Mouse (Mus musculus): ENCODE measurements around the gene Clstn3. TPM values are rescaled to one million over a fixed set of nuclear protein-coding genes. Genes with fewer than 3 reads are reported as not detected.

Clstn3 gene
- polyA plus RNA-seq, 2 experiments = 5.1 to 11.2 TPM

GRCm38 (mm10) chr6:124480295-124480694, 15.7 kb upstream of the Clstn3 start:
- ATAC-seq (ENCODE audit: low FRiP score, low read depth) (no peak), DNase-seq (ENCODE audit: low spot score) (peak; percentile 63)
- Histone ChIP-seq H3K9me3 (ENCODE audit: control insufficient read depth, low read length) (no peaks in the 10 kb centered on the region), H3K36me3 (ENCODE audit: control insufficient read depth, insufficient read depth, low read length) (no peaks in the 10 kb centered on the region), H3K4me2 (replicated peaks; ENCODE audit: low read depth, low read length, severe bottlenecking) (no peak overlapping the region), H3K4me3 (replicated peaks; ENCODE audit: low read length) (no peak overlapping the region), H3K27me3 (ENCODE audit: control insufficient read depth, insufficient read depth, low read length) (no peaks in the 10 kb centered on the region), H3K4me1 (ENCODE audit: control insufficient read depth, insufficient read depth, low read length) (no peaks in the 10 kb centered on the region), H3K9ac (ENCODE audit: low read depth, low read length, severe bottlenecking) (no peak overlapping the region), H3K27ac (replicated peaks; ENCODE audit: low read depth, low read length) (no peak overlapping the region)
- no peak for TF ChIP-seq POLR2A (IDR thresholded peaks at IDR 0.05; ENCODE audit: borderline replicate concordance, extremely low read depth, insufficient read depth, insufficient read length)
- WGBS = 57% methylated on average over 4 of the region's 4 CpGs

GRCm38 (mm10) chr6:124479573-124479930, 15.0 kb upstream of the Clstn3 start:
- Histone ChIP-seq H3K9me3 (ENCODE audit: control insufficient read depth, low read length) (no peaks in the 10 kb centered on the region), H3K4me2 (replicated peaks; ENCODE audit: low read depth, low read length, severe bottlenecking) (no peak overlapping the region), H3K9ac (ENCODE audit: low read depth, low read length, severe bottlenecking) (no peak overlapping the region), H3K36me3 (ENCODE audit: control insufficient read depth, insufficient read depth, low read length) (no peaks in the 10 kb centered on the region), H3K27ac (replicated peaks; ENCODE audit: low read depth, low read length) (no peak overlapping the region), H3K4me3 (replicated peaks; ENCODE audit: low read length) (no peak overlapping the region), H3K27me3 (ENCODE audit: control insufficient read depth, insufficient read depth, low read length) (no peaks in the 10 kb centered on the region), H3K4me1 (ENCODE audit: control insufficient read depth, insufficient read depth, low read length) (no peaks in the 10 kb centered on the region)
- no peak for TF ChIP-seq POLR2A (IDR thresholded peaks at IDR 0.05; ENCODE audit: borderline replicate concordance, extremely low read depth, insufficient read depth, insufficient read length)
- ATAC-seq (ENCODE audit: low FRiP score, low read depth) = no peak
- DNase-seq (ENCODE audit: low spot score) = no peak
- 79% methylated on average over 3 of the region's 3 CpGs for WGBS

- TF ChIP-seq POLR2A (IDR thresholded peaks at IDR 0.05; ENCODE audit: borderline replicate concordance, extremely low read depth, insufficient read depth, insufficient read length) = no peak
Observed at GRCm38 (mm10) chr6:124478874-124479572, 14.4 kb upstream of the Clstn3 start.

GRCm38 (mm10) chr6:124477922-124478651, 13.5 kb upstream of the Clstn3 start:
- WGBS = 67% methylated on average over 17 of the region's 17 CpGs
- Histone ChIP-seq H3K9ac (ENCODE audit: low read depth, low read length, severe bottlenecking) (no peak overlapping the region), H3K4me1 (ENCODE audit: control insufficient read depth, insufficient read depth, low read length) (no peaks in the 10 kb centered on the region), H3K4me2 (replicated peaks; ENCODE audit: low read depth, low read length, severe bottlenecking) (no peak overlapping the region), H3K27ac (replicated peaks; ENCODE audit: low read depth, low read length) (no peak overlapping the region), H3K4me3 (replicated peaks; ENCODE audit: low read length) (no peak overlapping the region), H3K27me3 (ENCODE audit: control insufficient read depth, insufficient read depth, low read length) (no peaks in the 10 kb centered on the region), H3K36me3 (ENCODE audit: control insufficient read depth, insufficient read depth, low read length) (no peaks in the 10 kb centered on the region), H3K9me3 (ENCODE audit: control insufficient read depth, low read length) (no peaks in the 10 kb centered on the region)
- no peak for ATAC-seq (ENCODE audit: low FRiP score, low read depth)
- TF ChIP-seq POLR2A (IDR thresholded peaks at IDR 0.05; ENCODE audit: borderline replicate concordance, extremely low read depth, insufficient read depth, insufficient read length) = no peak
- DNase-seq (ENCODE audit: low spot score) = no peak

More at GRCm38 (mm10) chr6:124478874-124479572, 14.4 kb upstream of the Clstn3 start:
- no peak overlapping the region for H3K4me2 ChIP-seq (replicated peaks; ENCODE audit: low read depth, low read length, severe bottlenecking)
- 98% methylated on average over 3 of the region's 3 CpGs for WGBS
- H3K9me3 ChIP-seq (ENCODE audit: control insufficient read depth, low read length) = no peaks in the 10 kb centered on the region
- H3K27ac ChIP-seq (replicated peaks; ENCODE audit: low read depth, low read length) = no peak overlapping the region
- ATAC-seq (ENCODE audit: low FRiP score, low read depth) (no peak), DNase-seq (ENCODE audit: low spot score) (no peak)
- H3K4me1 ChIP-seq (ENCODE audit: control insufficient read depth, insufficient read depth, low read length) = no peaks in the 10 kb centered on the region
- H3K4me3 ChIP-seq (replicated peaks; ENCODE audit: low read length) = no peak overlapping the region
- no peak overlapping the region for H3K9ac ChIP-seq (ENCODE audit: low read depth, low read length, severe bottlenecking)
- no peaks in the 10 kb centered on the region for H3K27me3 ChIP-seq (ENCODE audit: control insufficient read depth, insufficient read depth, low read length)
- H3K36me3 ChIP-seq (ENCODE audit: control insufficient read depth, insufficient read depth, low read length) = no peaks in the 10 kb centered on the region

DNA sequence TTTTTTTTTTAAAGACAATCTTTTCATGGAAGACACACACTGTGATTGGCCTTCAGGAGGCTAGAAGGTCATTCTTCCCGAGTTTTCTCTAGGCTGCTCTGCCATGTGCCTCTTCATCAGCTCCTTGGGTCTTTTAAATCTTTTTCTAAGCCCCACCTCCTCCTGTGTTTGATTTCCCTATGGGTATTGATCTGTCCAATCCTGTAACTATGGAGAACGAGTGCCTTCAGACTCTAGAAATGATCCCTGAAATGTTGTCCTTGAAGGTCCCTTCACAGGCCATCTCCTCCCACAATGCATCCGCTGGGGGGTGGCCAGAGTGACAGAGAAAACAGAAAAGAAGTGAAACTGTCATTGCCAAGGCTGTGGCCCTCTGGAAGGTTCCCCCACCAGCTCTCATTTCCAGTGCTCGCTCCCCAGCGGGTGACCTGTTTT, 12.6 kb upstream of the Clstn3 start:
- Histone ChIP-seq H3K4me1 (ENCODE audit: control insufficient read depth, insufficient read depth, low read length) (no peaks in the 10 kb centered on the region), H3K9me3 (ENCODE audit: control insufficient read depth, low read length) (no peaks in the 10 kb centered on the region), H3K27me3 (ENCODE audit: control insufficient read depth, insufficient read depth, low read length) (no peaks in the 10 kb centered on the region), H3K9ac (ENCODE audit: low read depth, low read length, severe bottlenecking) (no peak overlapping the region), H3K36me3 (ENCODE audit: control insufficient read depth, insufficient read depth, low read length) (no peaks in the 10 kb centered on the region), H3K27ac (replicated peaks; ENCODE audit: low read depth, low read length) (no peak overlapping the region), H3K4me2 (replicated peaks; ENCODE audit: low read depth, low read length, severe bottlenecking) (no peak overlapping the region), H3K4me3 (replicated peaks; ENCODE audit: low read length) (no peak overlapping the region)
- TF ChIP-seq POLR2A (IDR thresholded peaks at IDR 0.05; ENCODE audit: borderline replicate concordance, extremely low read depth, insufficient read depth, insufficient read length) = no peak
- DNase-seq (ENCODE audit: low spot score) (no peak), ATAC-seq (ENCODE audit: low FRiP score, low read depth) (no peak)
- WGBS = 70% methylated on average over 5 of the region's 5 CpGs

Measured in limb, embryonic 14.5 days (tissue).